Mouse (Mus musculus): ENCODE results near the gene Stk11.

The Stk11 gene

GRCm38 (mm10) chr10:80131316-80131951 lies 15.8 kb downstream of the Stk11 start:
- no peak for DNase-seq

DNA sequence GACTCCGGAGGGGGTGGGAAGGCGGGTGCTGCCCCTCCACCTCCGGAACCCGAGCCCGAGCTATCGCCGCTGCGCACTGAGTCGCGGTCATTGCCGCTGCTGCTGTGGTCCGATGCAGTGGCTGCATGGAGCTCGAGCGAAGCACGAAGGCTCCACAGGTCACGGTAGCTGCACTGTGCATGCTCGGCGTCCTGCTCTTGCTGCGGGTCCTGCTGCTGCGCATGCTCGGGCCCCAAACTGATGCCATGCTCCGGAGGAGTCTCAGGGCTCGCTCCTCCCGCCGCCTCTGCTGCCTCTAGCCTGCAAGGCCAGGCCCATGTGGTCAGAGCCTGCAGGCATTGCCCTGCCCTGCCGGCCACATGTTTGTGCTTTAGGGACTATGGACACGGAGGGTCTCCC lies 16.3 kb downstream of the Stk11 start:
- DNase-seq: no peak

DNA sequence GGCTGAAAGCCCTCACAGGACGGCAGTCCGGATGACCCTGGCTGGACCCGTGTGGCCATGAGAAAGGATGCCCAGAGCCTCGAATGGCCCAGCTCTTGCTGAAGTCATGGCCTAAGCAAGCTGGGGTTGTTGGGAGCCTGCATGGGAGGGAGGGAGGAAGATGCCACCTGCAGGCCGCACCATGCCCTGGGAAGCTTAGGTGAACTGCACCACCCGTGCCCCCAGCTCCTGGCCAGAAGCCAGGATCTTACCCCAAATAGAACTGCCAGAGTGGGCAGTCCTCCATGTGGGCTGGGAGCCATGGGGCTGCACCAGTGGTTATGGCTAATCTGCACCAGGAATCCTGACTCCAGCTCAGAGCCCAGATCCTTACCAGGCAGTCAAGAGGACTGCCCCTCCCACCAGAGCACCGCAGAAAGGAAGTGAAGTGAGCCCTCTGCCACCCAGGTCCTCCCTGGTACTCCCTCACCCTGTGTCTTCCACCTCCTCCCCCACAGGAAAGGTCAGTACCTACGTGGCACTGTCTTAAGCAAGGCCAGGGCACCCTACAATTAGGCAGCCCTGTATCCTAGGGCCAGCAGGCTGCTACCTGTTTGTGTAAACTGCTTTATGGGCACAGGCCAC lies 17.7 kb downstream of the Stk11 start:
- DNase-seq: no peak

- no peak for DNase-seq
Observed at GRCm38 (mm10) chr10:80134421-80134820, 18.8 kb downstream of the Stk11 start.

- no peak for DNase-seq
Observed at GRCm38 (mm10) chr10:80135161-80135560, 19.6 kb downstream of the Stk11 start.

DNA sequence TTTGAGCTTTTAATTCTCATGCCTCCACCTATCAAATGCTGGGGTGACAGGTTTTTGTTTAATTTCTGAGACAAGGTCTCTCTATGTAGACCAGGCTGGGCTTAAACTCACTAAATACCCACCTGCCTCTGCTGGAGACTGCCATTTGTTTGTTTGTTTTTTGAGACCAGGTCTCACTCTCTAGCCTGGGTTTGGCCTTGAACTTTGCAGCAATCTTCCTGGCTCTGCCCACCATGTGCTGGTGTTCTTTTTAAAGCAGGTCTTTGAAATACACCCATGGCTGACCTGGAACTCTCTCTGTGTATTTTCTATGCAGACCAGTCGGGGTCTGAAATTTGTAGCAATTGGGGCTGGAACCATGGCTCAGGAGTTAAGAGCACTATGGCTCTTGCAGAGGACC lies 20.0 kb downstream of the Stk11 start:
- DNase-seq: no peak

DNA sequence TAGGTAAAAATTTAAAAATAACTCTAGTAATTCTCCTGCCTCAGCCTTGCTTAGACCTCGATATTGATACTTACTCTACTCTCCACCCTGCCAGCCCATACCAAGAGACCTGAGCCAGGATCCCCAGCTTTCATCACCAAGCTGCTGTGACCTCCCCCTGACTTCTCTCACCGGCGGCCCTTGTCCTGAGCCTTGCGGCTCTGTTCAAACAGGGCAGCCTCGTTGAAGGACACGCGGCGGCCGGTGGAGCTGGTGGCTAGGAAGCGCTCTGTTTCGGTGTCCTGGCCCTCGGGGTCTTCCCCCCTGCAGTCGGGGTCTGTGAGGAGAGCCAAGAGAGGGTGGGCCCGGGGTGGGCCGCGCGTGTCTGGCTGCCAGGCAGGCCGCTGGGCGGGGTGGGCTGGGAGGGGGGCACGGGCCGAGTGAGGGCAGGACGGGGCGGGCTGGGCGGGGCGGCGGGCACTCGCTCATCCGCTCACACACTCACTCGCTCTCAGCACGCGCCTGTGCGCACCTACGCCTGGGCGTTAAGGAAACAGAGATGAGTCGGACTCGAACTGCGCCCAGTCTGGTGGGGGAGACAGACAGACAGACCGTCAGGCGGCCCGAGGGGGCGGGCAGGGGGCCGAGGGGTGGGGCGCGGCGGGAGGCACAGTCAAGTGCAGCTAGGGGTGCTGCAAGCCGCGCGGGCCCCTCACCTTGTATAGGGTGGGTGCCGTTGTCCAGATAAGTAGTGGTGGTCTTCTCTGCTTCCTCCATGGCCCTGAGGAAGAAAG lies 20.8 kb downstream of the Stk11 start:
- DNase-seq: no peak

DNA sequence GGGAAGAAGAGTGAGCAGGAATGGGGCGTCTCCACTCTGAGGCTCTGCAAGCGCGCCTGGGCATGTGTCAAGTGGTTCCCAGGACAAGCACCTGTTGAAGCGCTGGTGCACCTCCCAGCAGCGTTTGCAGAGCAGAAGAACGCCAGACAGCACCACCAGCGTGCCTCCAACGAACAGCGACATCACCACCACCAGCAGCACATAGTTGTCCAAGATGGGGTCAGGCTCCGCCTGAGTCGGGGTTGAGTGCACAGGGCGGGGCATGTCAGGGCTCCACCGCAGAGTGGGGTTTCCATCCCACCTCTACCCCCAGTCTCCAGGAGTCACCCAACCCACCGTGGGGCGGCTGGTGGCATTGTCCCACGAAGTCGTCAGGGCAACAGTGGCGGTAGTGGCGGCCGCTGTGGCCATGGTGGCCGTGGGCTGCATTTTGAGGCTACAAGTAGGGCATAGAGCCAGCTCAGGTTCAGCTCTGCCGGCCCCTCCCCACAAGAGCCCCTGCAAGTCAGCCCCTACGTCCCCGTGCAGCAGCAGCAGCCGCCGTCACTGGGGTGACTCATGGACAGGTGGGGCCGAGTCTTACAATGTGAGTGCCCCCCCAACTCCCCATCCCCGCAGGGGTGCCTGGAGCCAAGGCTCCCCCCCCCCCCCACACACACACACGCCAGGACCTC lies 21.5 kb downstream of the Stk11 start:
- DNase-seq: peak; percentile 74

- DNase-seq: no peak
Observed at GRCm38 (mm10) chr10:80137626-80138552, 22.3 kb downstream of the Stk11 start.

- DNase-seq: peak; percentile 83
Observed at GRCm38 (mm10) chr10:80138553-80139438, 23.2 kb downstream of the Stk11 start, which contains the start of gene Atp5d. TSS of gene Atp5d (plus strand) at chr10:80138632.

GRCm38 (mm10) chr10:80139439-80139775 lies 23.8 kb downstream of the Stk11 start:
- DNase-seq: no peak

GRCm38 (mm10) chr10:80139975-80140665 lies 24.5 kb downstream of the Stk11 start:
- no peak for DNase-seq

GRCm38 (mm10) chr10:80140666-80141035 lies 25.0 kb downstream of the Stk11 start, which contains the start of gene Cbarp:
TSS of gene Cbarp (minus strand) at chr10:80140835.
- no peak for DNase-seq

GRCm38 (mm10) chr10:80141243-80141642 lies 25.6 kb downstream of the Stk11 start:
- peak; percentile 99 for DNase-seq

DNA sequence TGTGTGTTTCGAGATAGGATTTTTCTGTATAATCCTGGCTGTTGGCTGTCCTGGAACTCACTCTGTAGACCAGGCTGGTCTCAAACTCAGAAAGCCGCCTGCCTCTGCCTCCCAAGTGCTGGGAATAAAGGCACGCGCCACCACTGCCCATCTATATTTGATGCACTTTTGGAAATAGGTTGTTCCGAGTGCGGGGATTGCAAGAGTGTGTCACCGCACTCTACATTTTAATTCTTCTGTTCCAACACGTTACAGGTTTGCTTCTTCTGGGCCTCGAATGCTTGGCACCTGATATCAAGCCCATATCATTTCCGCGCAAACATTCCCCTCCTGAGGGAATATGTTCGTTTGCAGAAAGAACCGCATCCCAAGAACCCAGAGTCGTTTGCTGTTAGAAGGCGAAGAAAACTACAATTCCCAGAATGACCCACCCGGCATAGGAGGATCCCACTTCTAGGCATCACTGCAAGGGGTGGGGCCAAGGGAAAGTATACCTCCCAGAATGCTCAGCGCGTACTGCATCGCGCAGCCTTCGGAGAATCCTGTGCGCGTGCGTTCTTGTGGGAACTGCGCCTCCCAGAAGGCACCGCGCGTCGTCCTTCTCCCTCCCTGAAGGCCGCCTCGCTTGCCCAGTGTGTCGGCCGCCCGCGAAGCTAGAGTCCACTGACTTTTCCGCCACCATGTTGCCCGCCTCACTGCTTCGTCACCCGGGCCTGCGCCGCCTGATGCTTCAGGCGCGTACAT lies 26.4 kb downstream of the Stk11 start:
- peak; percentile 97 for DNase-seq

DNA sequence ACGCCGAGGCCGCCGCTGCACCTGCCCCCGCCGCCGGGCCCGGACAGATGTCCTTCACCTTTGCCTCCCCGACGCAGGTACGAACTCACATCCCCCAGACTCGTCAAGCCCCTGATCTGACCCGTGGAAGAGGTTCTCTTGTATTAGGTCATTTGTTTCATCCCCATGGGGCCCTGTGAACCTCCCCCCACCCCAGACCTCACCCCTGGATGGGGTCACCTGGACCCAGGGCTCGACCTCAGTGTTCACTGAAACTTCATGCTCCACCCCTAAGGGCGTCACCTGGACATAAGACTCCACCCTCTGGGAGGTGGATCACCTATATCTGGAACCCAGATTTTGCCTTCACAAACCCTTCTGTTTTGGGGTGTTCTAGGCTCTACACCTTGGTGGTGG lies 26.9 kb downstream of the Stk11 start:
- no peak for DNase-seq

GRCm38 (mm10) chr10:80143664-80144063 lies 28.1 kb downstream of the Stk11 start:
- DNase-seq: no peak

- DNase-seq: no peak
Observed at GRCm38 (mm10) chr10:80144159-80144558, 28.6 kb downstream of the Stk11 start.

- DNase-seq: peak; percentile 74
Observed at GRCm38 (mm10) chr10:80144864-80145838, 29.5 kb downstream of the Stk11 start.
